Mouse (Mus musculus): ENCODE measurements around the gene Nfu1. TPM values are rescaled to one million over a fixed set of nuclear protein-coding genes. Genes with fewer than 3 reads are reported as not detected.

Gene Nfu1
- polyA plus RNA-seq, 1 experiment from 2014 or later, result 88.8 TPM

DNA sequence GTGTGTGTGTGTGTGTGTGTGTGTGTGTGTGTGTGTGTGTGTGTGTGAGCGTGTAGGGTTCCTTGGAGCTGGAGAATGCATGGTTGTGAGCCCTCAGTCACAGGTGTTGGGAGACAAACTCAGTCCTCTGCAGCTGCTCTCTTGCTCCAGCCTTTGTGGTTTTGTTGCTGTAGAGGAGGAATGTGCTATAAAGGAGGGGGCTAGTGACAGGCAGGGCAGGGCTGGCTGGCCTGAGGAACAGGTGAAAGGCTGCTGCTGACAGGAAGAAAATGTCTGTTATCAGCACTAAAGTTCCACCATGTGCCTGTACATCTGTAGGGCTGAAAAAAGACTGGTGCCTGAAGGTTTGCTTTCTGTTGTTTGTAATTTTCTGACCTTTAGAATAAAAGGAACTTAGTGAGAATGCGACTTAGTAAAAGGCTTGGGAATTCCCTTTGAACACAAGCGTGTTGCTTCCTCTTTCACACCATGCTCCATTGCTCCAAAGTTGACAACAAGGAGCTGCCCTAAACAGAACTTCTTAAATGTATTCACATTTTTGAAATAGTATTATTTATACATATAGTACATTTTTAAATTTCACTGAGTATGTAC, 66.2 kb downstream of the Nfu1 start:
- Histone ChIP-seq H3K4me2 (no peak overlapping the region), H3K27ac (replicated peaks) (peak overlapping the region; percentile 62), H3K9me3 (no peaks in the 10 kb centered on the region), H3K9ac (no peak overlapping the region), H3K4me3 (no peak overlapping the region), H3K4me1 (peaks cover 25% of the 10 kb centered on the region), H3K27me3 (replicated peaks) (no peaks in the 10 kb centered on the region), H3K36me3 (peaks cover 77% of the 10 kb centered on the region)
- WGBS, result 54% methylated on average over 3 of the region's 3 CpGs
- ATAC-seq (ENCODE audit: extremely low read depth, insufficient number of reproducible peaks, low FRiP score, low TSS enrichment), result no peak

Other genes starting within 250 kb of the Nfu1 start
- gene Anxa4, start 215.7 kb upstream of the Nfu1 start, polyA plus RNA-seq (2015; fragmentation: Nextera tagmentation; extraction: Ambion mirVana), result 20.1 and 24.2 TPM in 2 replicates
- 16.1 and 18.2 TPM in 2 replicates for gene Aak1, start 159.7 kb upstream of the Nfu1 start, polyA plus RNA-seq (2015; fragmentation: Nextera tagmentation; extraction: Ambion mirVana)
- gene Gfpt1, start 33.6 kb downstream of the Nfu1 start, polyA plus RNA-seq (2015; fragmentation: Nextera tagmentation; extraction: Ambion mirVana), result 11.7 and 12.1 TPM in 2 replicates
- gene D6Ertd527e, start 95.5 kb downstream of the Nfu1 start, polyA plus RNA-seq (2015; fragmentation: Nextera tagmentation; extraction: Ambion mirVana), result 0.19 and 0.33 TPM in 2 replicates